Mouse (Mus musculus) embryo, embryonic 10 days (tissue): ENCODE measurements around the gene Cilp2.
A peak's percentile ranks its signal among the peaks of the same experiment; 100 is the strongest.

Experiments used
- DNase-seq: peaks from one replicate; pipeline ENCODE4 v3.0.0-alpha.2; 2015; ENCODE audit warnings: low spot score

Cilp2 gene

GRCm38 (mm10) chr8:69901484-69902162 is 14.1 kb upstream of the Cilp2 start:
- peak; percentile 99 for DNase-seq

GRCm38 (mm10) chr8:69900895-69901451 is 13.5 kb upstream of the Cilp2 start:
- no peak for DNase-seq

GRCm38 (mm10) chr8:69899876-69900275 is 12.4 kb upstream of the Cilp2 start:
- no peak for DNase-seq

GRCm38 (mm10) chr8:69897857-69898256 is 10.4 kb upstream of the Cilp2 start:
- DNase-seq = no peak

- no peak for DNase-seq
Observed at GRCm38 (mm10) chr8:69895772-69896451, 8.4 kb upstream of the Cilp2 start.

GRCm38 (mm10) chr8:69894836-69895332 is 7.4 kb upstream of the Cilp2 start:
- DNase-seq = no peak

- DNase-seq = peak; percentile 84
Observed at GRCm38 (mm10) chr8:69893863-69894262, 6.4 kb upstream of the Cilp2 start.

GRCm38 (mm10) chr8:69890813-69891241 is 3.3 kb upstream of the Cilp2 start:
- DNase-seq = peak; percentile 84

GRCm38 (mm10) chr8:69888902-69889301 is 1.4 kb upstream of the Cilp2 start:
- DNase-seq = no peak

GRCm38 (mm10) chr8:69888244-69888866 is 868 bp upstream of the Cilp2 start:
- DNase-seq = no peak

- no peak for DNase-seq
Observed at GRCm38 (mm10) chr8:69884141-69884540, 3.3 kb downstream of the Cilp2 start.

GRCm38 (mm10) chr8:69882833-69883600 is 4.5 kb downstream of the Cilp2 start:
- DNase-seq = no peak

GRCm38 (mm10) chr8:69882021-69882756 is 5.3 kb downstream of the Cilp2 start:
- DNase-seq = peak; percentile 73

- no peak for DNase-seq
Observed at GRCm38 (mm10) chr8:69881261-69881865, 6.1 kb downstream of the Cilp2 start.

- DNase-seq = no peak
Observed at GRCm38 (mm10) chr8:69880841-69881240, 6.6 kb downstream of the Cilp2 start.

GRCm38 (mm10) chr8:69879678-69880077 is 7.8 kb downstream of the Cilp2 start:
- DNase-seq = no peak

GRCm38 (mm10) chr8:69877992-69878391 is 9.5 kb downstream of the Cilp2 start:
- no peak for DNase-seq

- no peak for DNase-seq
Observed at GRCm38 (mm10) chr8:69877396-69877795, 10.1 kb downstream of the Cilp2 start.

GRCm38 (mm10) chr8:69876967-69877366 is 10.5 kb downstream of the Cilp2 start:
- no peak for DNase-seq

GRCm38 (mm10) chr8:69876097-69876496 is 11.4 kb downstream of the Cilp2 start:
- no peak for DNase-seq

GRCm38 (mm10) chr8:69874654-69875053 is 12.8 kb downstream of the Cilp2 start:
- DNase-seq = no peak
